8 mouse cellular contexts compared by ENCODE assay signal in genomic region chr7:4996003-4996895, GRCm38 (mm10). TPM values are rescaled to one million over a fixed set of nuclear protein-coding genes. Genes with fewer than 3 reads are reported as not detected.
DNase-seq lines count a peak whose midpoint lies in the region; ATAC-seq and TF ChIP-seq lines count a peak whose summit lies in the region.

TSS of gene Zfp579 (minus strand) at chr7:4996158.

- H3K36me3 ChIP-seq in hindbrain, postnatal 0 days (ENCODE audit: insufficient read depth, low read length), result 0 out of 2 replicates have a peak, but pooled peaks cover 5% of the 10 kb centered on the region

- no peaks in the 10 kb centered on the region for H3K9me3 ChIP-seq in hindbrain, postnatal 0 days (ENCODE audit: low read length)

- peak within 1 kb of the TSS; percentile 93 for H3K4me2 ChIP-seq in hindbrain, postnatal 0 days (ENCODE audit: low read depth, low read length)

- H3K4me3 ChIP-seq in hindbrain, postnatal 0 days (ENCODE audit: low read length), result peak within 1 kb of the TSS; percentile 82

- no peak for TF ChIP-seq CTCF in hindbrain, postnatal 0 days (IDR thresholded peaks at IDR 0.05; ENCODE audit: low read depth)

- WGBS in hindbrain, postnatal 0 days, result 5% methylated on average over 12 of the region's 26 CpGs

- H3K4me1 ChIP-seq in hindbrain, postnatal 0 days (ENCODE audit: insufficient read depth, low read length), result peaks cover 10% of the 10 kb centered on the region

- no peaks in the 10 kb centered on the region for H3K27me3 ChIP-seq in hindbrain, postnatal 0 days (ENCODE audit: insufficient read depth, low read length)

- peak; percentile 91 for ATAC-seq in hindbrain, postnatal 0 days
- ATAC-seq in megakaryocyte, adult 5-6 weeks (ENCODE audit: poor library complexity, severe bottlenecking), result peak; percentile 92

- peak within 1 kb of the TSS; percentile 95 for H3K9ac ChIP-seq in hindbrain, postnatal 0 days (replicated peaks; ENCODE audit: low read length)

- DNase-seq in WW6 (ENCODE audit: low read depth, low spot score), result peak; percentile 73
- DNase-seq in cerebellum, postnatal 36 days, result peak; percentile 98
- DNase-seq in gastrocnemius, adult 8-10 months (ENCODE audit: low spot score in 2 of 2), result peak; percentile 86
- DNase-seq in hindbrain, postnatal 0 days (ENCODE audit: low spot score), result peak; percentile 95
- DNase-seq in left cerebral cortex, adult 8-10 months (ENCODE audit: low spot score in 2 of 2), result peak; percentile 82 to 92
- peak; percentile 89 to 93 for DNase-seq in right cerebral cortex, adult 2 months (ENCODE audit: low spot score in 2 of 2)
- DNase-seq in urinary bladder, postnatal 25 days (ENCODE audit: low spot score), result peak; percentile 93

- H3K27ac ChIP-seq in hindbrain, postnatal 0 days, result peak within 1 kb of the TSS; percentile 89

RNA-seq across cellular contexts. Expression of gene Zfp579, which starts in this region (rescaled TPM):
- 1 to 10 TPM; 7.1 to 9.8 (median 8.7) TPM for total RNA-seq in gastrocnemius, adult 8-10 months (2022)
- 65.7 and 113 TPM in 2 replicates for total RNA-seq in hindbrain, postnatal 0 days (2014; rRNA removed)
- polyA plus RNA-seq in hindbrain, postnatal 0 days (2015; fragmentation: Nextera tagmentation; extraction: Ambion mirVana), result 37.4 and 40.2 TPM in 2 replicates
- 10 to 100 TPM; 23.3 to 31.7 (median 25.0) TPM for total RNA-seq in left cerebral cortex, adult 8-10 months (2022)
- 5.7 and 14.9 TPM in 2 replicates for total RNA-seq in megakaryocyte, adult 5-6 weeks (2015)
- total RNA-seq in megakaryocyte, adult 5-6 weeks (2017), result 0.81 and 0.89 TPM in 2 replicates

Comparison
In these comparisons a context has a peak if more than half of its experiments do, and no peak if none do; other contexts are left out.
1. Peak in every context shown above with its lines: DNase-seq, ATAC-seq, H3K4me3 ChIP-seq and H3K27ac ChIP-seq.